Mouse (Mus musculus): ENCODE data around the gene Abca4. TPM values are rescaled to one million over a fixed set of nuclear protein-coding genes. Genes with fewer than 3 reads are reported as not detected.
"Not testable (repeated sequence)": the region's sequence is repeated elsewhere in the genome, so short reads cannot be mapped to it uniquely, and the experiment has no call there.

The Abca4 gene
- polyA plus RNA-seq, 1 experiment from 2014 or later: 0.66 TPM

GRCm38 (mm10) chr3:122072646-122073571, 28.7 kb downstream of the Abca4 start:
- Histone ChIP-seq H3K4me3 (ENCODE audit: low read depth, low read length) (no peak overlapping the region), H3K27me3 (ENCODE audit: control insufficient read depth, insufficient read depth, low read length) (no peaks in the 10 kb centered on the region), H3K9ac (replicated peaks; ENCODE audit: low read depth, low read length) (no peak overlapping the region), H3K4me2 (ENCODE audit: low read depth, low read length) (no peak overlapping the region), H3K9me3 (ENCODE audit: control insufficient read depth, low read length) (no peaks in the 10 kb centered on the region), H3K4me1 (ENCODE audit: control insufficient read depth, insufficient read depth, low read length) (no peaks in the 10 kb centered on the region), H3K36me3 (ENCODE audit: control insufficient read depth, insufficient read depth, low read length) (no peaks in the 10 kb centered on the region), H3K27ac (ENCODE audit: low read depth, low read length) (no peak overlapping the region)
- 61% methylated on average over 11 of the region's 11 CpGs for WGBS
- ATAC-seq (ENCODE audit: low read depth): no peak; the same call in 1 of the 2 replicates

- WGBS: 78% methylated on average over 5 of the region's 5 CpGs
- no peak for ATAC-seq (ENCODE audit: low read depth)
- Histone ChIP-seq H3K4me3 (ENCODE audit: low read depth, low read length) (no peak overlapping the region), H3K9ac (replicated peaks; ENCODE audit: low read depth, low read length) (no peak overlapping the region), H3K27me3 (ENCODE audit: control insufficient read depth, insufficient read depth, low read length) (no peaks in the 10 kb centered on the region), H3K4me1 (ENCODE audit: control insufficient read depth, insufficient read depth, low read length) (no peaks in the 10 kb centered on the region), H3K9me3 (ENCODE audit: control insufficient read depth, low read length) (no peaks in the 10 kb centered on the region), H3K36me3 (ENCODE audit: control insufficient read depth, insufficient read depth, low read length) (no peaks in the 10 kb centered on the region), H3K27ac (ENCODE audit: low read depth, low read length) (peak overlapping the region; percentile 16; the same call in 1 of the 2 replicates), H3K4me2 (ENCODE audit: low read depth, low read length) (no peak overlapping the region)
These were observed 29.4 kb downstream of the Abca4 start for GRCm38 (mm10) chr3:122073595-122073994.

GRCm38 (mm10) chr3:122074334-122074733, 30.1 kb downstream of the Abca4 start:
- Histone ChIP-seq H3K27me3 (ENCODE audit: control insufficient read depth, insufficient read depth, low read length) (no peaks in the 10 kb centered on the region), H3K4me3 (ENCODE audit: low read depth, low read length) (no peak overlapping the region), H3K4me1 (ENCODE audit: control insufficient read depth, insufficient read depth, low read length) (no peaks in the 10 kb centered on the region), H3K4me2 (ENCODE audit: low read depth, low read length) (no peak overlapping the region), H3K27ac (ENCODE audit: low read depth, low read length) (peak overlapping the region; percentile 7; the same call in 1 of the 2 replicates), H3K9ac (replicated peaks; ENCODE audit: low read depth, low read length) (no peak overlapping the region), H3K36me3 (ENCODE audit: control insufficient read depth, insufficient read depth, low read length) (no peaks in the 10 kb centered on the region), H3K9me3 (ENCODE audit: control insufficient read depth, low read length) (no peaks in the 10 kb centered on the region)
- ATAC-seq (ENCODE audit: low read depth): peak; percentile 55
- WGBS: 27% methylated on average over 10 of the region's 10 CpGs

GRCm38 (mm10) chr3:122078141-122078540, 33.9 kb downstream of the Abca4 start:
- no peak overlapping the region for H3K27ac ChIP-seq (ENCODE audit: low read depth, low read length)
- no peaks in the 10 kb centered on the region for H3K36me3 ChIP-seq (ENCODE audit: control insufficient read depth, insufficient read depth, low read length)
- 32% methylated on average over 6 of the region's 6 CpGs for WGBS
- H3K4me1 ChIP-seq (ENCODE audit: control insufficient read depth, insufficient read depth, low read length): no peaks in the 10 kb centered on the region
- H3K4me2 ChIP-seq (ENCODE audit: low read depth, low read length): no peak overlapping the region
- no peak overlapping the region for H3K9ac ChIP-seq (replicated peaks; ENCODE audit: low read depth, low read length)
- no peaks in the 10 kb centered on the region for H3K27me3 ChIP-seq (ENCODE audit: control insufficient read depth, insufficient read depth, low read length)
- H3K4me3 ChIP-seq (ENCODE audit: low read depth, low read length): no peak overlapping the region
- H3K9me3 ChIP-seq (ENCODE audit: control insufficient read depth, low read length): no peaks in the 10 kb centered on the region
- ATAC-seq (ENCODE audit: low read depth): 0 out of 2 replicates have a peak, but pooled peaks have one; percentile 59

GRCm38 (mm10) chr3:122079172-122079571, 34.9 kb downstream of the Abca4 start:
- Histone ChIP-seq H3K27me3 (ENCODE audit: control insufficient read depth, insufficient read depth, low read length) (no peaks in the 10 kb centered on the region), H3K4me3 (ENCODE audit: low read depth, low read length) (no peak overlapping the region), H3K36me3 (ENCODE audit: control insufficient read depth, insufficient read depth, low read length) (no peaks in the 10 kb centered on the region), H3K4me2 (ENCODE audit: low read depth, low read length) (no peak overlapping the region), H3K9ac (replicated peaks; ENCODE audit: low read depth, low read length) (no peak overlapping the region), H3K27ac (ENCODE audit: low read depth, low read length) (no peak overlapping the region), H3K9me3 (ENCODE audit: control insufficient read depth, low read length) (no peaks in the 10 kb centered on the region), H3K4me1 (ENCODE audit: control insufficient read depth, insufficient read depth, low read length) (no peaks in the 10 kb centered on the region)
- WGBS: 79% methylated on average over 6 of the region's 6 CpGs
- no peak for ATAC-seq (ENCODE audit: low read depth)

- H3K36me3 ChIP-seq (ENCODE audit: control insufficient read depth, insufficient read depth, low read length); H3K9ac ChIP-seq (replicated peaks; ENCODE audit: low read depth, low read length); H3K4me1 ChIP-seq (ENCODE audit: control insufficient read depth, insufficient read depth, low read length); H3K27ac ChIP-seq (ENCODE audit: low read depth, low read length); H3K27me3 ChIP-seq (ENCODE audit: control insufficient read depth, insufficient read depth, low read length); ATAC-seq (ENCODE audit: low read depth); H3K4me3 ChIP-seq (ENCODE audit: low read depth, low read length); H3K9me3 ChIP-seq (ENCODE audit: control insufficient read depth, low read length); H3K4me2 ChIP-seq (ENCODE audit: low read depth, low read length): not testable (repeated sequence)
- 90% methylated on average over 8 of the region's 8 CpGs for WGBS
These were observed 37.4 kb downstream of the Abca4 start for GRCm38 (mm10) chr3:122081634-122082033.

- no peak overlapping the region for H3K4me2 ChIP-seq (ENCODE audit: low read depth, low read length)
- H3K9ac ChIP-seq (replicated peaks; ENCODE audit: low read depth, low read length): no peak overlapping the region
- no peak overlapping the region for H3K4me3 ChIP-seq (ENCODE audit: low read depth, low read length)
- H3K4me1 ChIP-seq (ENCODE audit: control insufficient read depth, insufficient read depth, low read length): peaks cover 5% of the 10 kb centered on the region; the same call in 1 of the 2 replicates
- 91% methylated on average over 7 of the region's 7 CpGs for WGBS
- H3K27ac ChIP-seq (ENCODE audit: low read depth, low read length): no peak overlapping the region
- H3K9me3 ChIP-seq (ENCODE audit: control insufficient read depth, low read length): no peaks in the 10 kb centered on the region
- no peaks in the 10 kb centered on the region for H3K36me3 ChIP-seq (ENCODE audit: control insufficient read depth, insufficient read depth, low read length)
- no peak for ATAC-seq (ENCODE audit: low read depth)
- H3K27me3 ChIP-seq (ENCODE audit: control insufficient read depth, insufficient read depth, low read length): no peaks in the 10 kb centered on the region
These were observed 38.1 kb downstream of the Abca4 start for GRCm38 (mm10) chr3:122082338-122082737.

- no peak overlapping the region for H3K4me3 ChIP-seq (ENCODE audit: low read depth, low read length)
- ATAC-seq (ENCODE audit: low read depth): peak; percentile 70; the same call in 1 of the 2 replicates
- no peaks in the 10 kb centered on the region for H3K36me3 ChIP-seq (ENCODE audit: control insufficient read depth, insufficient read depth, low read length)
- no peaks in the 10 kb centered on the region for H3K27me3 ChIP-seq (ENCODE audit: control insufficient read depth, insufficient read depth, low read length)
- no peak overlapping the region for H3K4me2 ChIP-seq (ENCODE audit: low read depth, low read length)
- WGBS: 39% methylated on average over 18 of the region's 18 CpGs
- no peak overlapping the region for H3K9ac ChIP-seq (replicated peaks; ENCODE audit: low read depth, low read length)
- 0 out of 2 replicates have a peak overlapping the region, but pooled peaks have one; percentile 5 for H3K27ac ChIP-seq (ENCODE audit: low read depth, low read length)
- H3K9me3 ChIP-seq (ENCODE audit: control insufficient read depth, low read length): no peaks in the 10 kb centered on the region
- H3K4me1 ChIP-seq (ENCODE audit: control insufficient read depth, insufficient read depth, low read length): peaks cover 5% of the 10 kb centered on the region; the same call in 1 of the 2 replicates
These were observed 41.1 kb downstream of the Abca4 start for GRCm38 (mm10) chr3:122085157-122085989.

All from neural tube, embryonic 14.5 days (tissue).